Mouse (Mus musculus): ENCODE data around the gene Zfp574.

Zfp574 gene

GRCm38 (mm10) chr7:25072716-25073390 lies 486 bp downstream of the Zfp574 start:
- peak; percentile 63 for DNase-seq (ENCODE audit: low spot score)

GRCm38 (mm10) chr7:25073924-25074323 lies 1.6 kb downstream of the Zfp574 start:
- DNase-seq (ENCODE audit: low spot score): no peak

- DNase-seq (ENCODE audit: low spot score): no peak
These were observed 3.9 kb downstream of the Zfp574 start for GRCm38 (mm10) chr7:25076296-25076662.

- DNase-seq (ENCODE audit: low spot score): peak; percentile 99
These were observed 4.5 kb downstream of the Zfp574 start for GRCm38 (mm10) chr7:25076663-25077413.

GRCm38 (mm10) chr7:25077414-25077755 lies 5.0 kb downstream of the Zfp574 start:
- no peak for DNase-seq (ENCODE audit: low spot score)

GRCm38 (mm10) chr7:25079496-25080026 lies 7.2 kb downstream of the Zfp574 start:
- no peak for DNase-seq (ENCODE audit: low spot score)

- no peak for DNase-seq (ENCODE audit: low spot score)
These were observed 8.1 kb downstream of the Zfp574 start for GRCm38 (mm10) chr7:25080431-25080830.

GRCm38 (mm10) chr7:25082510-25082909 lies 10.1 kb downstream of the Zfp574 start:
- peak; percentile 66 for DNase-seq (ENCODE audit: low spot score)

GRCm38 (mm10) chr7:25084621-25085020 lies 12.3 kb downstream of the Zfp574 start:
- no peak for DNase-seq (ENCODE audit: low spot score)

GRCm38 (mm10) chr7:25086656-25087055 lies 14.3 kb downstream of the Zfp574 start:
- DNase-seq (ENCODE audit: low spot score): no peak

- peak; percentile 37 for DNase-seq (ENCODE audit: low spot score)
These were observed 15.0 kb downstream of the Zfp574 start for GRCm38 (mm10) chr7:25087256-25087912.

GRCm38 (mm10) chr7:25087972-25088371 lies 15.6 kb downstream of the Zfp574 start:
- DNase-seq (ENCODE audit: low spot score): no peak

GRCm38 (mm10) chr7:25088531-25088930 lies 16.2 kb downstream of the Zfp574 start:
- DNase-seq (ENCODE audit: low spot score): peak; percentile 82

- no peak for DNase-seq (ENCODE audit: low spot score)
These were observed 16.6 kb downstream of the Zfp574 start for GRCm38 (mm10) chr7:25088968-25089367.

- DNase-seq (ENCODE audit: low spot score): peak; percentile 51
These were observed 17.5 kb downstream of the Zfp574 start for GRCm38 (mm10) chr7:25089875-25090274.

- DNase-seq (ENCODE audit: low spot score): no peak
These were observed 25.8 kb downstream of the Zfp574 start for GRCm38 (mm10) chr7:25098169-25098568.

GRCm38 (mm10) chr7:25099581-25099980 lies 27.2 kb downstream of the Zfp574 start:
- DNase-seq (ENCODE audit: low spot score): no peak

- peak; percentile 84 for DNase-seq (ENCODE audit: low spot score)
These were observed 33.2 kb downstream of the Zfp574 start for GRCm38 (mm10) chr7:25105411-25106160.

GRCm38 (mm10) chr7:25106790-25107502 lies 34.6 kb downstream of the Zfp574 start:
- DNase-seq (ENCODE audit: low spot score): no peak

- DNase-seq (ENCODE audit: low spot score): no peak
These were observed 37.0 kb downstream of the Zfp574 start for GRCm38 (mm10) chr7:25109355-25109754.

- DNase-seq (ENCODE audit: low spot score): no peak
These were observed 38.0 kb downstream of the Zfp574 start for GRCm38 (mm10) chr7:25110336-25110735.

Measured in embryo, embryonic 10 days (tissue).